Mouse (Mus musculus): ENCODE results near the gene Ankar. TPM values are rescaled to one million over a fixed set of nuclear protein-coding genes. Genes with fewer than 3 reads are reported as not detected.

Gene Ankar
- polyA plus RNA-seq (2012; rRNA removed): not detected in 2 replicates
- not detected in 2 replicates for polyA plus RNA-seq (2014; fragmentation: Nextera tagmentation; extraction: Ambion mirVana)

DNA sequence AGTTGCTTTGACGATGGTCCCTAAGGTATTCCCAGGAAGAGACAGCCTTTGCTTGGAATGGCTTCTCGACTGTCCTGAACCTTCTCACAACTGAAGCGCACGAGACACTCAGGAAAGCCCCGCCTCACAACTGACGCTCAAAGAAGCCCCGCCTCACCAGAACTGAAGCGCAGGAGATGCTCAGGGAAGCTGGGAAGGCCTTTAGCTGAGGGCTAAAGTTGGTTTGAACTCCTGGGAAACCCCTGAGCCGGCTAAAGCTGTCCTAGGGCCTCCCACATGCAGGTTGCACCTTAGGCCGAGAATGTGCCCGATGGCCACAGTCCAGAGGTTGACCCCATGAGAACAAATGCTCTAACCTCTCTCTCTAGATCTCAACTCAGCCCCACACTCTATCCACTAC, at the start of gene Ankar:
Gene Ankar, minus strand, starts transcription at position 101 of the 400 bp plus-strand sequence.
- no peak within 1 kb of the TSS for H3K4me3 ChIP-seq (replicated peaks; ENCODE audit: low read length)
- DNase-seq (ENCODE audit: low spot score): no peak
- no peak for TF ChIP-seq POLR2A (IDR thresholded peaks at IDR 0.05; ENCODE audit: borderline replicate concordance, extremely low read depth, insufficient read depth, insufficient read length)
- 78% methylated on average over 11 of the region's 11 CpGs for WGBS
- H3K36me3 ChIP-seq (ENCODE audit: control insufficient read depth, insufficient read depth, low read length): no peaks in the 10 kb centered on the region
- H3K27ac ChIP-seq (replicated peaks; ENCODE audit: low read depth, low read length): no peak within 1 kb of the TSS
- no peaks in the 10 kb centered on the region for H3K9me3 ChIP-seq (ENCODE audit: control insufficient read depth, low read length)
- no peak within 1 kb of the TSS for H3K9ac ChIP-seq (ENCODE audit: low read depth, low read length, severe bottlenecking)
- no peaks in the 10 kb centered on the region for H3K4me1 ChIP-seq (ENCODE audit: control insufficient read depth, insufficient read depth, low read length)
- no peaks in the 10 kb centered on the region for H3K27me3 ChIP-seq (ENCODE audit: control insufficient read depth, insufficient read depth, low read length)
- no peak for ATAC-seq (ENCODE audit: low FRiP score, low read depth)
- H3K4me2 ChIP-seq (replicated peaks; ENCODE audit: low read depth, low read length, severe bottlenecking): no peak within 1 kb of the TSS

GRCm38 (mm10) chr1:72746382-72746781, 46.0 kb upstream of the Ankar start:
- Histone ChIP-seq H3K27me3 (ENCODE audit: control insufficient read depth, insufficient read depth, low read length) (no peaks in the 10 kb centered on the region), H3K9ac (ENCODE audit: low read depth, low read length, severe bottlenecking) (no peak overlapping the region), H3K9me3 (ENCODE audit: control insufficient read depth, low read length) (no peaks in the 10 kb centered on the region), H3K4me3 (replicated peaks; ENCODE audit: low read length) (no peak overlapping the region), H3K4me2 (replicated peaks; ENCODE audit: low read depth, low read length, severe bottlenecking) (no peak overlapping the region), H3K27ac (replicated peaks; ENCODE audit: low read depth, low read length) (no peak overlapping the region), H3K4me1 (ENCODE audit: control insufficient read depth, insufficient read depth, low read length) (peaks cover 8% of the 10 kb centered on the region), H3K36me3 (ENCODE audit: control insufficient read depth, insufficient read depth, low read length) (no peaks in the 10 kb centered on the region)
- TF ChIP-seq POLR2A (IDR thresholded peaks at IDR 0.05; ENCODE audit: borderline replicate concordance, extremely low read depth, insufficient read depth, insufficient read length): no peak
- 62% methylated on average over 7 of the region's 7 CpGs for WGBS
- ATAC-seq (ENCODE audit: low FRiP score, low read depth) (no peak), DNase-seq (ENCODE audit: low spot score) (peak; percentile 64)

GRCm38 (mm10) chr1:72744816-72745506, 44.6 kb upstream of the Ankar start:
- Histone ChIP-seq H3K36me3 (ENCODE audit: control insufficient read depth, insufficient read depth, low read length) (no peaks in the 10 kb centered on the region), H3K27ac (replicated peaks; ENCODE audit: low read depth, low read length) (0 out of 2 replicates have a peak overlapping the region, but pooled peaks have one; percentile 34), H3K4me3 (replicated peaks; ENCODE audit: low read length) (no peak overlapping the region), H3K9me3 (ENCODE audit: control insufficient read depth, low read length) (no peaks in the 10 kb centered on the region), H3K4me2 (replicated peaks; ENCODE audit: low read depth, low read length, severe bottlenecking) (no peak overlapping the region), H3K4me1 (ENCODE audit: control insufficient read depth, insufficient read depth, low read length) (0 out of 2 replicates have a peak, but pooled peaks cover 6% of the 10 kb centered on the region), H3K9ac (ENCODE audit: low read depth, low read length, severe bottlenecking) (no peak overlapping the region), H3K27me3 (ENCODE audit: control insufficient read depth, insufficient read depth, low read length) (no peaks in the 10 kb centered on the region)
- WGBS: 49% methylated on average over 8 of the region's 8 CpGs
- TF ChIP-seq POLR2A (IDR thresholded peaks at IDR 0.05; ENCODE audit: borderline replicate concordance, extremely low read depth, insufficient read depth, insufficient read length): no peak
- DNase-seq (ENCODE audit: low spot score) (no peak), ATAC-seq (ENCODE audit: low FRiP score, low read depth) (no peak)

DNA sequence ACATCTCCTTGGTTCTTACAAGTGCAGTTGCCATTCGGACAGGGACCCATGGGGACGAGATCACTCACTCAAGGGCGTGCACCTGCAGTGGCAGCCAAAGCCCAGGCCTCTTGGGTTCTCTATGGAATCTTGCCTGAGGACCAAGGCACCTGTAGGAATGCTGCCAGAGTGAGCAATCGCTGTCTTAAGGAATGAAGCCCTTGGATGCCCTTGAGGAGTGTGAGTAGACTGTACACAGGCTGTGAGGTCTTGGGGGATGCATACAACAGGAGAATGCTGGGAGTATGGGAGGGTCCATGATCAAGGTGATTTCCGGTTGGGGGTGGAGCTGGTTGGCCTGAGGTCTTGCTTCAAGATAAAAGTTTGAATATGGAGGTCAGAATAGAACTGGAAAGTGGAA, 41.0 kb upstream of the Ankar start:
- Histone ChIP-seq H3K36me3 (ENCODE audit: control insufficient read depth, insufficient read depth, low read length) (no peaks in the 10 kb centered on the region), H3K27me3 (ENCODE audit: control insufficient read depth, insufficient read depth, low read length) (no peaks in the 10 kb centered on the region), H3K4me2 (replicated peaks; ENCODE audit: low read depth, low read length, severe bottlenecking) (no peak overlapping the region), H3K4me1 (ENCODE audit: control insufficient read depth, insufficient read depth, low read length) (peaks cover 9% of the 10 kb centered on the region; the same call in 1 of the 2 replicates), H3K4me3 (replicated peaks; ENCODE audit: low read length) (no peak overlapping the region), H3K9ac (ENCODE audit: low read depth, low read length, severe bottlenecking) (no peak overlapping the region), H3K9me3 (ENCODE audit: control insufficient read depth, low read length) (no peaks in the 10 kb centered on the region), H3K27ac (replicated peaks; ENCODE audit: low read depth, low read length) (no peak overlapping the region)
- 83% methylated on average over 5 of the region's 5 CpGs for WGBS
- no peak for TF ChIP-seq POLR2A (IDR thresholded peaks at IDR 0.05; ENCODE audit: borderline replicate concordance, extremely low read depth, insufficient read depth, insufficient read length)
- ATAC-seq (ENCODE audit: low FRiP score, low read depth) (no peak), DNase-seq (ENCODE audit: low spot score) (no peak)

GRCm38 (mm10) chr1:72739681-72740063, 39.3 kb upstream of the Ankar start:
- no peak for TF ChIP-seq POLR2A (IDR thresholded peaks at IDR 0.05; ENCODE audit: borderline replicate concordance, extremely low read depth, insufficient read depth, insufficient read length)
- Histone ChIP-seq H3K27me3 (ENCODE audit: control insufficient read depth, insufficient read depth, low read length) (no peaks in the 10 kb centered on the region), H3K9me3 (ENCODE audit: control insufficient read depth, low read length) (no peaks in the 10 kb centered on the region), H3K4me2 (replicated peaks; ENCODE audit: low read depth, low read length, severe bottlenecking) (no peak overlapping the region), H3K4me3 (replicated peaks; ENCODE audit: low read length) (no peak overlapping the region), H3K36me3 (ENCODE audit: control insufficient read depth, insufficient read depth, low read length) (no peaks in the 10 kb centered on the region), H3K9ac (ENCODE audit: low read depth, low read length, severe bottlenecking) (no peak overlapping the region), H3K27ac (replicated peaks; ENCODE audit: low read depth, low read length) (0 out of 2 replicates have a peak overlapping the region, but pooled peaks have one; percentile 52), H3K4me1 (ENCODE audit: control insufficient read depth, insufficient read depth, low read length) (peaks cover 6% of the 10 kb centered on the region; the same call in 1 of the 2 replicates)
- WGBS: 61% methylated on average over 10 of the region's 10 CpGs
- ATAC-seq (ENCODE audit: low FRiP score, low read depth): no peak; the same call in 1 of the 2 replicates
- DNase-seq (ENCODE audit: low spot score): no peak
